Mouse (Mus musculus): ENCODE data around the gene Tmem116. TPM values are rescaled to one million over a fixed set of nuclear protein-coding genes. Genes with fewer than 3 reads are reported as not detected.
A peak's percentile ranks its signal among the peaks of the same experiment; 100 is the strongest.
"Not testable (repeated sequence)": the region's sequence is repeated elsewhere in the genome, so short reads cannot be mapped to it uniquely, and the experiment has no call there.

The Tmem116 gene
- polyA plus RNA-seq, 1 experiment from 2014 or later, result 6.8 TPM

- no peaks in the 10 kb centered on the region for H3K36me3 ChIP-seq (ENCODE audit: control insufficient read depth, insufficient read depth)
- H3K4me1 ChIP-seq (replicated peaks; ENCODE audit: control insufficient read depth, insufficient read depth, low read length), result no peaks in the 10 kb centered on the region
- no peak within 1 kb of the TSS for H3K4me2 ChIP-seq (replicated peaks; ENCODE audit: low read depth)
- ATAC-seq, result no peak
- TF ChIP-seq CTCF (IDR thresholded peaks at IDR 0.05; ENCODE audit: low read depth), result no peak
- no peak within 1 kb of the TSS for H3K27ac ChIP-seq (ENCODE audit: low read depth, low read length)
- H3K9me3 ChIP-seq (ENCODE audit: control insufficient read depth), result no peaks in the 10 kb centered on the region
- no peaks in the 10 kb centered on the region for H3K27me3 ChIP-seq (replicated peaks; ENCODE audit: control insufficient read depth, insufficient read depth, low read length)
- 80% methylated on average over 3 of the region's 3 CpGs for WGBS
- no peak within 1 kb of the TSS for H3K9ac ChIP-seq (ENCODE audit: low read depth, low read length)
- H3K4me3 ChIP-seq (ENCODE audit: low read depth, low read length), result no peak within 1 kb of the TSS
Observed at GRCm38 (mm10) chr5:121503231-121503630, 51.5 kb downstream of the Tmem116 start, which contains the start of gene Adam1b. Gene Adam1b (minus strand): TSS chr5:121503435.

GRCm38 (mm10) chr5:121506846-121507245 lies 55.2 kb downstream of the Tmem116 start:
- ATAC-seq, result no peak
- WGBS, result 64% methylated on average over 1 of the region's 1 CpGs
- TF ChIP-seq CTCF (IDR thresholded peaks at IDR 0.05; ENCODE audit: low read depth), result no peak

GRCm38 (mm10) chr5:121510009-121510408 lies 58.3 kb downstream of the Tmem116 start:
- TF ChIP-seq CTCF (IDR thresholded peaks at IDR 0.05; ENCODE audit: low read depth), result no peak
- Histone ChIP-seq H3K27me3 (replicated peaks; ENCODE audit: control insufficient read depth, insufficient read depth, low read length) (no peaks in the 10 kb centered on the region), H3K9me3 (ENCODE audit: control insufficient read depth) (no peaks in the 10 kb centered on the region), H3K4me3 (ENCODE audit: low read depth, low read length) (no peak overlapping the region), H3K4me1 (replicated peaks; ENCODE audit: control insufficient read depth, insufficient read depth, low read length) (no peaks in the 10 kb centered on the region), H3K27ac (ENCODE audit: low read depth, low read length) (no peak overlapping the region), H3K36me3 (ENCODE audit: control insufficient read depth, insufficient read depth) (no peaks in the 10 kb centered on the region), H3K9ac (ENCODE audit: low read depth, low read length) (no peak overlapping the region), H3K4me2 (replicated peaks; ENCODE audit: low read depth) (no peak overlapping the region)
- ATAC-seq, result peak; percentile 92
- 46% methylated on average over 7 of the region's 7 CpGs for WGBS

More at GRCm38 (mm10) chr5:121506846-121507245, 55.2 kb downstream of the Tmem116 start:
- Histone ChIP-seq H3K9ac (ENCODE audit: low read depth, low read length) (no peak overlapping the region), H3K36me3 (ENCODE audit: control insufficient read depth, insufficient read depth) (no peaks in the 10 kb centered on the region), H3K9me3 (ENCODE audit: control insufficient read depth) (no peaks in the 10 kb centered on the region), H3K4me2 (replicated peaks; ENCODE audit: low read depth) (no peak overlapping the region), H3K4me3 (ENCODE audit: low read depth, low read length) (no peak overlapping the region), H3K27me3 (replicated peaks; ENCODE audit: control insufficient read depth, insufficient read depth, low read length) (no peaks in the 10 kb centered on the region), H3K27ac (ENCODE audit: low read depth, low read length) (no peak overlapping the region), H3K4me1 (replicated peaks; ENCODE audit: control insufficient read depth, insufficient read depth, low read length) (no peaks in the 10 kb centered on the region)

- Histone ChIP-seq H3K36me3 (ENCODE audit: control insufficient read depth, insufficient read depth) (peaks cover 26% of the 10 kb centered on the region), H3K9ac (ENCODE audit: low read depth, low read length) (no peak overlapping the region), H3K27ac (ENCODE audit: low read depth, low read length) (no peak overlapping the region), H3K4me2 (replicated peaks; ENCODE audit: low read depth) (no peak overlapping the region), H3K27me3 (replicated peaks; ENCODE audit: control insufficient read depth, insufficient read depth, low read length) (no peaks in the 10 kb centered on the region), H3K4me3 (ENCODE audit: low read depth, low read length) (no peak overlapping the region), H3K9me3 (ENCODE audit: control insufficient read depth) (no peaks in the 10 kb centered on the region), H3K4me1 (replicated peaks; ENCODE audit: control insufficient read depth, insufficient read depth, low read length) (no peaks in the 10 kb centered on the region)
- ATAC-seq, result no peak
- 89% methylated on average over 9 of the region's 9 CpGs for WGBS
- no peak for TF ChIP-seq CTCF (IDR thresholded peaks at IDR 0.05; ENCODE audit: low read depth)
Observed at GRCm38 (mm10) chr5:121518983-121519382, 67.3 kb downstream of the Tmem116 start.

- not testable (repeated sequence) for H3K27me3 ChIP-seq (replicated peaks; ENCODE audit: control insufficient read depth, insufficient read depth, low read length); ATAC-seq; H3K4me3 ChIP-seq (ENCODE audit: low read depth, low read length); H3K4me2 ChIP-seq (replicated peaks; ENCODE audit: low read depth); H3K9ac ChIP-seq (ENCODE audit: low read depth, low read length); H3K27ac ChIP-seq (ENCODE audit: low read depth, low read length); H3K9me3 ChIP-seq (ENCODE audit: control insufficient read depth); H3K4me1 ChIP-seq (replicated peaks; ENCODE audit: control insufficient read depth, insufficient read depth, low read length)
- WGBS, result 90% methylated on average over 10 of the region's 17 CpGs
- peaks cover 34% of the 10 kb centered on the region for H3K36me3 ChIP-seq (ENCODE audit: control insufficient read depth, insufficient read depth)
Observed at GRCm38 (mm10) chr5:121519758-121520157, 68.1 kb downstream of the Tmem116 start.

GRCm38 (mm10) chr5:121525774-121526450 lies 74.2 kb downstream of the Tmem116 start:
- 87% methylated on average over 14 of the region's 14 CpGs for WGBS
- Histone ChIP-seq H3K4me3 (ENCODE audit: low read depth, low read length) (no peak overlapping the region), H3K36me3 (ENCODE audit: control insufficient read depth, insufficient read depth) (peaks cover 74% of the 10 kb centered on the region), H3K27me3 (replicated peaks; ENCODE audit: control insufficient read depth, insufficient read depth, low read length) (no peaks in the 10 kb centered on the region), H3K4me2 (replicated peaks; ENCODE audit: low read depth) (no peak overlapping the region), H3K4me1 (replicated peaks; ENCODE audit: control insufficient read depth, insufficient read depth, low read length) (no peaks in the 10 kb centered on the region), H3K9me3 (ENCODE audit: control insufficient read depth) (no peaks in the 10 kb centered on the region), H3K27ac (ENCODE audit: low read depth, low read length) (no peak overlapping the region), H3K9ac (ENCODE audit: low read depth, low read length) (no peak overlapping the region)
- no peak for TF ChIP-seq CTCF (IDR thresholded peaks at IDR 0.05; ENCODE audit: low read depth)
- no peak for ATAC-seq
